Mouse (Mus musculus) midbrain, embryonic 14.5 days (tissue): ENCODE results near the gene Mark4. TPM values are rescaled to one million over a fixed set of nuclear protein-coding genes. Genes with fewer than 3 reads are reported as not detected.

Source experiments
- ATAC-seq: fragments of 200-750 bp; cut with Nextera tagmentation; 2 replicates; pipeline ENCODE4 v1.8.0; 2017; ENCODE audit warnings: moderate number of reproducible peaks, moderate library complexity; ENCODE audit not compliant: low FRiP score, low TSS enrichment
- DNase-seq: peaks from one replicate; pipeline ENCODE4 v3.0.0-alpha.2; 2015
- H3K27ac ChIP-seq: fragments of 300-500 bp; sonication (generic); replicated peaks from 2 replicates; pipeline ENCODE4 v1.5.1; 2014; ENCODE audit warnings: mild to moderate bottlenecking, low read depth, low read length, moderate library complexity
- H3K27me3 ChIP-seq: fragments of 300-500 bp; sonication (generic); 2 replicates; pipeline ENCODE4 v1.6.1; 2014; ENCODE audit warnings: low read length, control low read depth, mixed read lengths; ENCODE audit not compliant: control insufficient read depth, insufficient read depth
- H3K36me3 ChIP-seq: fragments of 300-500 bp; sonication (generic); 2 replicates; pipeline ENCODE4 v1.6.1; 2014; ENCODE audit warnings: low read length, control low read depth; ENCODE audit not compliant: control insufficient read depth, insufficient read depth
- H3K4me1 ChIP-seq: fragments of 300-500 bp; sonication (generic); 2 replicates; pipeline ENCODE4 v1.6.1; 2014; ENCODE audit warnings: mild to moderate bottlenecking, antibody characterized with exemption, low read length, control low read depth; ENCODE audit not compliant: control insufficient read depth, insufficient read depth
- H3K4me2 ChIP-seq: fragments of 300-500 bp; sonication (generic); 2 replicates; pipeline ENCODE4 v1.6.1; 2014; ENCODE audit warnings: mild to moderate bottlenecking, low read length, moderate library complexity
- H3K4me3 ChIP-seq: fragments of 300-500 bp; sonication (generic); replicated peaks from 2 replicates; pipeline ENCODE4 v1.5.1; 2014; ENCODE audit warnings: low read depth, low read length
- H3K9ac ChIP-seq: fragments of 300-500 bp; sonication (generic); replicated peaks from 2 replicates; pipeline ENCODE4 v1.6.1; 2014; ENCODE audit warnings: mild to moderate bottlenecking, low read length, moderate library complexity
- H3K9me3 ChIP-seq: fragments of 300-500 bp; sonication (generic); 2 replicates; pipeline ENCODE4 v1.6.1; 2016; ENCODE audit warnings: low read length, control low read depth, mixed read lengths; ENCODE audit not compliant: control insufficient read depth
- WGBS: fragments of 180-500 bp; shearing (Covaris S2); extraction: QIAGEN DNeasy Blood & Tissue Kit; methylation state at CpG from one replicate; pipeline ENCODE4 v1.1.7; 2014; 5-methylcytosine and 5-hydroxymethylcytosine counted together
- polyA plus RNA-seq: library from polyadenylated mRNA; unstranded; fragments of >200 nt; fragmentation: Nextera tagmentation; extraction: Ambion mirVana; gene quantifications from 2 replicates; pipeline ENCODE4 v1.2.1, GENCODE M21; 2014

The Mark4 gene
- polyA plus RNA-seq, 1 experiment from 2014 or later = 18.8 TPM

DNA sequence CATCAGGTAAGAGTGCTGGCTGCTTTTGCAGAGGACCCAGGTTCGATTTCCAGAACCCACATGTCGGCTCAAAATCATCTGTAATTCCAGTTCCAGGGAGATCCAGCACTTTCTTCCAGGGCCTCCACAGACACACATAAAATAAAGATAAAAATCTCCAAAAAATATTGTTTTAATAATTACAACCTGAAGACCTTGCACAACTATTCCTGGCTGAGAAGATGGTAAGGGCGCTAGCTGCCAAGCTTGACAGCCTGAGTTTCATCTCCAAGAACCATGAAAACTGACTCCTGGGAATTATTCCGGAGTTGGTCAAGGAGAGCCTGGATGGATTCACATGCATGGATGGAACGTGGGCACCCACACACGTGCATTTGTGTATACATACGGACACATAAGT, 54.1 kb downstream of the Mark4 start, which contains the start of gene Ckm:
Gene Ckm, plus strand, starts transcription at position 301 of the 400 bp plus-strand sequence.
- ATAC-seq = no peak

DNA sequence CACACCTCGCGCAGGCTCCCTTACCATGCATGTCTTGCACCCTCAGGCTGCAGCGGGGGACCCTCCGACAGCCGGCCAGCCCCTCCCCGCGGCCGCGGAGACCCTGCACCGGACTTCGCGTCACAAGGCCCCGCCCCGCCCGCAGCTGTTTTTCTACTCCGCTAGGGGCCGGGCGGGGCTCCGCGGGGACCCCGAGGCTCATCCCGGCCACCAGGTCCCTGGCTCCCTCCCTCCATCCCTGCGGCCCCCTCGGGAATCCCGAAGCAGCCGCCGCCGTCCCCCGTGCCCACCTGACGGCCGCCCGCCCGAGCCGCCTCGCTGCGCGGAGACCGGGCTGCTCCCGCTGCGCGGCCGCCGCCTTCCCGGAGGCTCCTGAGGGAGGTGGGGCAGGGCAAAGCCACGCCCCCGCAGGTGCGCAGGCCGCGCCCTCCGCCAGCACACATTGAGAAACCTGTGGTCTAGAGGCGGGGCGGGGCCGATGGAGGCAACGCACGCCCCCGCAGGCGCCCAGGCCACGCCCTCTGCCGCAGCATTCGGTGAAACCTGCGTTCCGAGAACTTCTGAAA, 54.8 kb downstream of the Mark4 start, which contains the start of gene Klc3:
Gene Klc3, minus strand, starts transcription at position 374 of the 566 bp plus-strand sequence.
- H3K4me1 ChIP-seq = 0 out of 2 replicates have a peak, but pooled peaks cover 10% of the 10 kb centered on the region
- DNase-seq (peak; percentile 41), ATAC-seq (no peak)
- H3K9me3 ChIP-seq = peaks cover 5% of the 10 kb centered on the region; the same call in 1 of the 2 replicates
- peak within 1 kb of the TSS; percentile 43 for H3K4me3 ChIP-seq
- under 1% methylated on average over 62 of the region's 62 CpGs for WGBS
- peak within 1 kb of the TSS; percentile 43; the same call in 1 of the 2 replicates for H3K9ac ChIP-seq
- peak within 1 kb of the TSS; percentile 86 for H3K4me2 ChIP-seq
- no peaks in the 10 kb centered on the region for H3K36me3 ChIP-seq
- H3K27ac ChIP-seq = no peak within 1 kb of the TSS
- peaks cover 31% of the 10 kb centered on the region for H3K27me3 ChIP-seq

More for the DNA sequence above, 54.1 kb downstream of the Mark4 start, which contains the start of gene Ckm:
- Histone ChIP-seq H3K4me3 (peak within 1 kb of the TSS; percentile 43), H3K27ac (no peak within 1 kb of the TSS), H3K9ac (peak within 1 kb of the TSS; percentile 43; the same call in 1 of the 2 replicates), H3K4me1 (0 out of 2 replicates have a peak, but pooled peaks cover 10% of the 10 kb centered on the region), H3K36me3 (no peaks in the 10 kb centered on the region), H3K9me3 (peaks cover 5% of the 10 kb centered on the region; the same call in 1 of the 2 replicates), H3K27me3 (peaks cover 31% of the 10 kb centered on the region), H3K4me2 (peak within 1 kb of the TSS; percentile 86)
- 51% methylated on average over 7 of the region's 7 CpGs for WGBS
- DNase-seq = no peak

DNA sequence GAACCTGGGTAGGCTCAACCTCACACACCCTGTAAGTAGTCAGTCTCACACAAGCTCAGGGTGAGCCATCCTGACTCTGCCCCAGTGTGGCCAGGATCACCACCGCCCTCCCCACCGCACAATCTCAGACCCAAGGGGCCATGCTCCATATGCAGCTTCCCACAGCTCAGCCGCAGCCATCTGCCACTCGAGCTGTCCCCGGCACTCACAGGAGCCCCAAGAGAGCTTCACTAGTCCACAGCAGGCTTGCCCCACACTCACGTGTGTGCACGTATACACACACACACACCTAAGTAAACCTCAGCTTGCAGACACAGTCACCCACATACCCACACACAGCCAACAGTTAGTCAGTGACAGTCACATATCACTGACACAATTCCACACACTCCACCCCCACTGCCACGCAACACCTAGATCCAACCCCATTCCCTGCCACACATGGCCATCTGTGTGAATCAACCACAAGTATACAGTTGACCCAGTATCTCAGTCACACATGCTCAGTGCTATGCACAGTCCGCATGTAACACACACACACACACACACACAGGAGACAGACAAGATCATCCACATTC, 56.0 kb downstream of the Mark4 start:
- Histone ChIP-seq H3K4me2 (no peak overlapping the region), H3K27ac (no peak overlapping the region), H3K4me3 (no peak overlapping the region), H3K9ac (no peak overlapping the region), H3K4me1 (0 out of 2 replicates have a peak, but pooled peaks cover 10% of the 10 kb centered on the region), H3K9me3 (peaks cover 5% of the 10 kb centered on the region; the same call in 1 of the 2 replicates), H3K27me3 (peaks cover 31% of the 10 kb centered on the region), H3K36me3 (no peaks in the 10 kb centered on the region)
- WGBS = 63% methylated on average over 9 of the region's 9 CpGs
- ATAC-seq (no peak), DNase-seq (no peak)

DNA sequence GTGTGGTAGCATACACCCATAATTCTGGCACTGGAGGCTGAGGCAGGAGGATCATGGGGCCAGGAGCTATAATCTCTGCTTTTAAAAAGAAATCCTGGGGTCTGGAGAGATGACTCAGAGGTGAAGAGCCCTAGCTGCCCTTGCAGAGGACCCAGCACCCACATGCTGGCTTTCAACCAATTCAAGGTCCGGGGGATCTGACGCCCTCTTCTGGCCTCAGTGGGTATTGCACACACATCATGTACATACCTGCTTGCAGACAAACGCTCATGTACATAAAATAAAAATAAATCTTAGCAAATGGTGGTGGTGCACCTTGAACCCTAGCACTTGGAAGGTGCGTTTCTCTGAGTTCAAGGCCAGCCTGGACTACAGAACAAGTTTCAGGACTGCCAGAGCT, 57.7 kb downstream of the Mark4 start:
- ATAC-seq = no peak
- 88% methylated on average over 4 of the region's 4 CpGs for WGBS

DNA sequence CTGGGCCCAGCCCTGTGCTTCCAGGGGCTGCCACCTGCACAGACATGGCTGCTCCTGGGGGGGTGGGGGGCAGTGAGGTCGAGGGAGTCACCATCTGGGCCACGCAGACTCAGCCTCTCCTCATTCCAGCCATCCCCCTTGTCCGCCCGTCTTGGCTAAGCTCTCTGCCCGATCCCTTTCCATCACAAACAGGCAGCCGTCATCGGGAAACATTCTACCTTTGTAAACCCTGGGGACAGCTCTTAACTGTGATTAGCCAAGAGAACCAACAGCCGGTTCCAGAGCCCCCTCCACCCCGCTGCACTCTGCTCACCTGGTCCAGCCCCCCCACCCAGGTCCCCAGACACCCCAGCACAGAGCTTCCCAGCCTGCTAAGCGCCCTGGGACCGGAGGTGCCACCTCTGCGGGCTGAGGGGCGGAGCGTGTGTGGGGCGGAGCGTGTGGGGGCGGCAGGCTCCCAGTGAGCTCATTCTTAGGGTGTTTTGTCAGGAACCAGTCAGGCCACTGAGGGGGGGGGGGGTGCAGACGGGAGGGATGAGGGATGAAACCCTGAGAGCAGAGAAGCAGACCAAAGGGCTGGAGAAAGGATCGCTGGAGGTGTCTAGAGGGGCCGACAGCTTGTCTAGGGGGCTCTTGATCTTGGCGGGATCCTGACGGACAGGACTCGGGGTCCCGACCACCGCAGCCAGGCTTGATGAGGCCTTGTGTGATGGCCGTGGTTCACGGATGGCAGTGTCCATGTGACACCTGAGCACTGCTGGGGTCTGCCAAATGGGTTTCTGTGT, 58.9 kb downstream of the Mark4 start:
- Histone ChIP-seq H3K9ac (no peak overlapping the region), H3K9me3 (peaks cover 5% of the 10 kb centered on the region; the same call in 1 of the 2 replicates), H3K4me2 (peak overlapping the region; percentile 46), H3K4me3 (0 out of 2 replicates have a peak overlapping the region, but pooled peaks have one; percentile 10), H3K27ac (no peak overlapping the region), H3K4me1 (0 out of 2 replicates have a peak, but pooled peaks cover 10% of the 10 kb centered on the region), H3K36me3 (peaks cover 13% of the 10 kb centered on the region), H3K27me3 (peaks cover 25% of the 10 kb centered on the region)
- no peak for ATAC-seq
- 3% methylated on average over 27 of the region's 27 CpGs for WGBS
- no peak for DNase-seq

More for the DNA sequence above, 57.7 kb downstream of the Mark4 start:
- no peak overlapping the region for H3K27ac ChIP-seq
- peaks cover 5% of the 10 kb centered on the region; the same call in 1 of the 2 replicates for H3K9me3 ChIP-seq
- no peak overlapping the region for H3K4me3 ChIP-seq
- no peak for DNase-seq
- 0 out of 2 replicates have a peak, but pooled peaks cover 10% of the 10 kb centered on the region for H3K4me1 ChIP-seq
- H3K9ac ChIP-seq = no peak overlapping the region
- H3K4me2 ChIP-seq = no peak overlapping the region
- H3K27me3 ChIP-seq = peaks cover 31% of the 10 kb centered on the region
- peaks cover under 1% of the 10 kb centered on the region; the same call in 1 of the 2 replicates for H3K36me3 ChIP-seq

DNA sequence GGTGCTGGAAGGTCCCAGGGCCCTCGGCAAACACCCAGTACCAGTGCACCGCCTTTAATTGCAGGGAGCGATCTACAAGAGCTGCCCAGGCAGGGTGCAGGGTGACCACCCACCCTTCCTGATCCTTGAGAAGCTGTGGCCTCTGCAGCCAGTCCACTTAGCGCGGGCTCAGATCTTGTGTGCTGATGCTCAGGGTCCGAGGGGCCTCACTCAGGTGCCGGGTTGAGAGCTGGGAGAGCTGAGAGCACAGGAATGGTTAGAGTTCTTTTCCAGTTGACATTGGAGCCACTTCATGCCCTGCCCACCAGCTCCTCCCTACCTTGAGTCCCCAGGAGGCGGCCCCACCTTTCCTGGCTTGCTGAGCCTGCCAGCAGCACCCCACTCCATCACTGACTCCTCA, 64.1 kb downstream of the Mark4 start:
- Histone ChIP-seq H3K9ac (no peak overlapping the region), H3K27me3 (no peaks in the 10 kb centered on the region), H3K27ac (no peak overlapping the region), H3K4me1 (no peaks in the 10 kb centered on the region), H3K36me3 (peaks cover 65% of the 10 kb centered on the region), H3K4me2 (no peak overlapping the region), H3K9me3 (no peaks in the 10 kb centered on the region), H3K4me3 (no peak overlapping the region)
- DNase-seq (no peak), ATAC-seq (no peak)
- 91% methylated on average over 8 of the region's 8 CpGs for WGBS

DNA sequence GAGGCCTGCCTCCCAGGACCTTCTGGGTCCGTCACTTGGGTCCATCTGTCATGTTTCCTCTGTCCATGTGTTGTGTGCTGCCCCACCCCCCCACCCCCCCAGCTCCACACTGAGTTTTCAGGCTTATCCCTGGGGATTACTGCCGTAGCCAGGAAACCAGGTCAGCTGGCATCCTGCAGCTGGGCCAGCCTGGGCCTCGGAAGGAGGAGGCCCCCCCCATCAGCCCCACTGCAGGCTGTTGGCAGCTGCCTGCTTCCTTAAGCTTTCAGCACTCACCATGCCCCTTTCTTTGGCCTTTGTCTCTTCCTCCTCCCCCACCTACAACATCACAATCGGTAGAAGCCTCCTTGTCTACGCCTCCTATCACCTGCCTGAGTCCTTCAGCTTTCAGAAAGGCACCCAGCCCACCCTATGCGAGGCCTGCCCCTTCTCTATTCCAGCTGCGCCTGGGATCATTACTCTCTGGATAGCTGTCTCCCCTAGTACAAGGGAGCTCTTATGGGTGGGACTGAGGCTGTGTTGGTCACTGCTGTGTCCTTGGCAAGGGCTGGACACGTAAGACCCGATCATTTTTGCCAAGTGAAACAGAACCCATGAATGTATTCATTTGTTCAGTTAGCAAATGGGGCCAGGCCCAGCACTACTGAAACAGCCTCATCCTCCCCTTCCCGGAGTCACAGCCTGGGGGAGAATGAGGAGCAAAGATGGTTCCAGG, 69.8 kb downstream of the Mark4 start:
- 38% methylated on average over 10 of the region's 10 CpGs for whole genome bisulfite sequencing
- Histone ChIP-seq H3K4me1 (0 out of 2 replicates have a peak, but pooled peaks cover 3% of the 10 kb centered on the region), H3K9me3 (no peaks in the 10 kb centered on the region), H3K27ac (peak overlapping the region; percentile 66), H3K27me3 (no peaks in the 10 kb centered on the region), H3K4me2 (no peak overlapping the region), H3K9ac (no peak overlapping the region; the same call in 1 of the 2 replicates), H3K4me3 (no peak overlapping the region), H3K36me3 (peaks cover 99% of the 10 kb centered on the region)
- DNase-seq = peak; percentile 67
- ATAC-seq = peak; percentile 46; the same call in 1 of the 2 replicates

DNA sequence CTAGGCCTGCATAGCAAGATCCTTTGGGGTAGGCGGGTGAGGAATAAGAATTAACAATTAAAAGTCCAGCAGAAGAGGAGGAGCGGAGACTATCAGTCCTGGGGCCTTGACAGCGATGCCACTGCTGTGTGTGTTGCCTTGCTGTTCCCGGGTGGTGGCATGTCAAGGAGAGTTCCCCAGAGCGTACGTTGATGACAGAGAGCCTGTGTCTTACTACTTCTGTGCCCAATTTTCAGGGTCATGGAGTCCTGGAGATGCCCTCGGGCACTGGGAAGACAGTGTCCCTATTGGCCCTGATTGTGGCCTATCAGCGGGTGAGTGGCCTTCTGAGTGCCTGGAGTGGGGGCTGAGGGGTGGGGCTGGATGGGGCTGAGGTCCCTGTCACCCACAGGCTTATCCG, 74.9 kb downstream of the Mark4 start:
- H3K4me3 ChIP-seq = no peak overlapping the region
- ATAC-seq = no peak
- H3K4me1 ChIP-seq = peaks cover 13% of the 10 kb centered on the region
- no peaks in the 10 kb centered on the region for H3K9me3 ChIP-seq
- no peak overlapping the region for H3K27ac ChIP-seq
- no peak overlapping the region for H3K9ac ChIP-seq
- H3K4me2 ChIP-seq = peak overlapping the region; percentile 84; the same call in 1 of the 2 replicates
- 94% methylated on average over 9 of the region's 9 CpGs for WGBS
- DNase-seq = no peak
- peaks cover 49% of the 10 kb centered on the region for H3K36me3 ChIP-seq
- H3K27me3 ChIP-seq = no peaks in the 10 kb centered on the region
